Mouse (Mus musculus) bone marrow macrophage, adult 2 months (primary cell): ENCODE measurements around the gene Grxcr1.

Source experiments
- CTCF ChIP-seq: IDR thresholded peaks from 2 replicates; pipeline ENCODE4 v1.5.1; 2012; ENCODE audit warnings: low read depth, mild to moderate bottlenecking, low read length, moderate library complexity
- POLR2A ChIP-seq: IDR thresholded peaks from 2 replicates; pipeline ENCODE4 v1.6.1; 2012; ENCODE audit warnings: mild to moderate bottlenecking, low read depth, low read length, borderline replicate concordance

- TF ChIP-seq POLR2A (no peak), CTCF (no peak)
Observed at GRCm38 (mm10) chr5:68057574-68057973, 25.9 kb downstream of the Grxcr1 start.
